Mouse (Mus musculus): ENCODE measurements at regions not wholly inside any gene's neighbourhood (a gene's known extent, or its start where the extent isn't known, plus 50 kb on each side); places are given as distances from the start of the nearest gene placed in this dataset.
A peak's percentile ranks its signal among the peaks of the same experiment; 100 is the strongest.

DNA sequence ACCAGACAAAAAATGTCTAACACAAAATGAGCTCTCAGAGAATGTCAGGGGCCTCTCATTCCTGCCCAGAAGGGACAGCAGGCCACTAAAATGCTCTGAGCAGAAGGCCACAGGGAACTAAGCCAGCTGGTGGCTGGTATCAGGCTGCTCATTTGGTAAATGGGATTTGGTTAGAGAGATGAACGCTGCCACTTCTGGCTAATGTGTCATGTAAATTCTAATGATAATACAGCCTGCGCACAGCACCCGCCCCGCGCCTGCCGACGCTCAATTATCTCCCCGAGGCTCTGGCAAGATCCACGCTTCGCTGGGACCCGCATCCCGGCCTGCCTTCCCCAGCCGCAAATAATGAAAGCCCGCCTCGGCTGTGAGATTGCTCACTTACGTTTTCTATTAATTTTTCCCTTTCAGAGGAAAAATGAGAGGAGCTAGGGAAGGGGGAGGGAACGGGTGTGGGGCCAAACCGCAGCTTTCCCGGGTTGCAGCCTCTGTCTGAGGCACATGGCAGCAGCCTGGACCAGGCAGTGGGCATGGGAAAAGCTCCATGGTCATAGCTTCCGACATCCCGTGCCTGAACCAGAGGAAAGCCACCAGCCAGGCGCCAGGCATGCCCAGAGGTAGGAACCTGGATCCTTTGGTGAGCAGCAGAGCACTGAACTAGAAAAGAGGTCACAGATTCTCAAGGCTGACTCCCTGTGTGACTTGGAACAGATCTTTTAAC lies 92.2 kb upstream of the Csf3r start:
- DNase-seq (ENCODE audit: low spot score in 2 of 2), result no peak

GRCm38 (mm10) chr4:125936357-125936756 lies 88.0 kb upstream of the Csf3r start:
- DNase-seq (ENCODE audit: low spot score in 2 of 2), result no peak

DNA sequence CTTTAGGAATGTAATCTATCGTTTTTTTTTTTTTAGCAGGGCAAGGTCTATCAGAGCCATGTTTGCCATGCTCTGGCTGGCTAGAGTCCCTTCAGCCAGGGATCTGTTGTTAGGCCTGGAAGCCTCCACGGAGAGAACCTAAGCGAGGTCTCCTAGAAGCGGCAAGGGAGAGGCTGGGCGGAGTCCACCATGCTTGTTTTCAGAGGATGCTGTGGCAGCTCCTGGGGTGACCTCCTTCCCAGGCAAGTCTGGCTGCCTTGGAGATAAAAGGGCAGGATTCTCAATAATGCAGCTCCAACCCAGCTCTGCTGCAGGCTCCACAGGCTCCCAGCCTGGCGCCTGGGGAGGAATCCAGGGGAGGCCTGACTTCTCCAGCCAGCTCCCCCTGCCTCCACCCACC lies 86.2 kb upstream of the Csf3r start:
- no peak for DNase-seq (ENCODE audit: low spot score in 2 of 2)

GRCm38 (mm10) chr4:125941266-125941665 lies 83.1 kb upstream of the Csf3r start:
- no peak for DNase-seq (ENCODE audit: low spot score in 2 of 2)

- peak; percentile 41 to 51 for DNase-seq (ENCODE audit: low spot score in 2 of 2)
Observed at GRCm38 (mm10) chr4:125941916-125942315, 82.4 kb upstream of the Csf3r start.

- no peak for DNase-seq (ENCODE audit: low spot score in 2 of 2)
Observed at GRCm38 (mm10) chr4:125945062-125945461, 79.3 kb upstream of the Csf3r start.

DNA sequence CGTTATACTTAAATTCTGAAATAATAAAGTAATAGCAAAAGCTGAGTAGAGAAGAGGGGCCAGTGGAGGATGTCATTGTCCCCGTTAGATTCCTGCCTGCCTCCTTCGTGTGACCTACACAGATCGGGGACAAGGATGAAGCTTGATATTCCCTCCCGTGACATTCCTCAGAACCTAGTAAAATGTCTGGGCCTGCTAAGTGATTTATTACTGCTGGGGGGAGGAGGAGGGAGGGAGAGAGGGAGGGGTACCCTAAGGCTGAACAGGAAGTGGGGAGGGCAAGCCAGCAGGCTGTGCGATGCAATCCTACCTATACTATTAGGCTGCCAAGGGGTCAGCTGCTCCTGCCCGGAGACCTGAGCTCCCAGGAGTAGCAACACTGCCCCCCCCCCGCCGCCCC lies 64.9 kb upstream of the Csf3r start:
- DNase-seq (ENCODE audit: low spot score in 2 of 2), result no peak

DNA sequence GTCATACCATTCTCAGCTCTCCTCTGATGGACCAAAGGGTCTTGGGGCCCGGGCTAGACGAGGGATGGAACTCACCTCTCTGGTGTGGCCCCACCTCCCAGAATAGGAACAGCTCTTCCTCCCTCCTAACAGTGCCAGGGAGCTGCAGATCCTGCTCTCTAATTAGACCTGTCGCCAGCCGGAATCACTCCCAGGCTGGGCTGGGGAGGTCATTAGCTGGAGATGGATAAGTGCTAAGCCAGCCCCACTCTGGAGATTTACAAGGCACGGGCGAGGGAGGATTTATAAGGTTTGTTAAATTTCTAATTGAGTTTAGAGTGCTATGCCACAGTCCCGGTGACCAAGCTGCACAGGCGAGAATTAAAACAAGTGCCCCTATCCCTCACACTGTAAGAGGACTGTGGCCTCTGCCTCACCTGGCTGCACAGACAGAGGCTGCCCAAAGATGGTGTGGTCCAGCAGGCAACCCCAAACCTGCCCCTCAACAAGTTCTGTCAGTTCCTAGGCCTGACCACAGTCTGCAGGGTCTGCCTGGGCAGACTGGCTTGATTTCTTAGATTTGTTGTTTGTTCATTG lies 63.6 kb upstream of the Csf3r start:
- no peak for DNase-seq (ENCODE audit: low spot score in 2 of 2)

GRCm38 (mm10) chr4:125962677-125963076 lies 61.7 kb upstream of the Csf3r start:
- DNase-seq (ENCODE audit: low spot score in 2 of 2), result peak; percentile 70 to 78

All from frontal cortex, postnatal 25 days (tissue).